Mouse (Mus musculus): ENCODE results near the gene Rbp2.
A peak's percentile ranks its signal among the peaks of the same experiment; 100 is the strongest.

The Rbp2 gene

DNA sequence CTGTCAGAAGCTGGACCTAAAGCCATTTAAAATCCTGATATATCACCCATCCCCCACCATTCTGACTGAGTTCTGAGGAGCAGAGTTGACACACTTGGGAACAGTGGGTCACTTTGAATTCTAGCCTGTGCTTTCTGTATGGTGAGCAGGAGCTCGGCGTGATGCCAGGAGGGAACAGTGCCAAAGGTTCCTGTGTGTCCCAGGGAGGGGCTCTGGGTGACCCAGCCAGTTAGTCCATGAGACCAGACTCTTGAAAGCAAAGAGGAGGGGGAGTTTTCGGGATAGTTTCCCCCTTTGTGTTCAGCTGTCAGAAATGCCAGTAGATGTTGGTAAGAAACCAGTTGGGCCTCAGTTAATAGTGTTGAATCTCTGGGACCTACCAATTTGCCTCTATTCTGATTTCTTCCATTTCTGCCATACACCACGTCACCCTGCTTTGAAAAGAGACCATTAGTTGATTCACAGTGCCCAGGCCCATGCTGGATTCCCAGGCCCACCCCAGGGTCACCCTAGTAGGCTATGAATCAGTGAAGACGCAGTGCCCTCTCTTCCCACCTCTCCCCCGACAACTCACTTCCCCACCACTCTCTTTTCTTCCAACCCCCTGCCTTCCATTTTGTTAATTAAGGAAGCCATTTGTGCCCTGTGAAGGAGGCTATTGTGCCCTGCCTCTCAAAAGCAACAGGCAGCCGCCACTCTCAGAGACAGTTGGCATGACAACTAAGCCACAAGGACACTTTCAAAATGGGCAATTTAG lies 39.0 kb downstream of the Rbp2 start:
- no peak for DNase-seq (ENCODE audit: low read depth)

DNA sequence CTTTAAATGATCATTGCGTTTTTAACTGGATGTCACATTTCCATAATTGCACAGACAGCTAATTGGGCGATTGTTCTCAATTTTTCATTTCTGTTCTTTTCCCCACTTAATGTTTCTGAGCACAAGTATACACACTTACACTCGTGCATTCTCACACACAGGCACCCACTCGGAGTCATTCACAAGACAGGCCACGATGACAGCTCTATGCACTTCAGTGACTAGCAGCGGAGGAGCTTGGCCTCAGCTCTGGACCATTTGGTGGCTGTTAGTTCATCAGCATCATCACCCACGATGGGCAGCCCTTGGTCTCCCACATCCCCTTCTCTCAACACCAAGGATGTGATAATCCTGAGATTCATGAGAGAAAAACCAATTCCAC lies 39.6 kb downstream of the Rbp2 start:
- no peak for DNase-seq (ENCODE audit: low read depth)

DNA sequence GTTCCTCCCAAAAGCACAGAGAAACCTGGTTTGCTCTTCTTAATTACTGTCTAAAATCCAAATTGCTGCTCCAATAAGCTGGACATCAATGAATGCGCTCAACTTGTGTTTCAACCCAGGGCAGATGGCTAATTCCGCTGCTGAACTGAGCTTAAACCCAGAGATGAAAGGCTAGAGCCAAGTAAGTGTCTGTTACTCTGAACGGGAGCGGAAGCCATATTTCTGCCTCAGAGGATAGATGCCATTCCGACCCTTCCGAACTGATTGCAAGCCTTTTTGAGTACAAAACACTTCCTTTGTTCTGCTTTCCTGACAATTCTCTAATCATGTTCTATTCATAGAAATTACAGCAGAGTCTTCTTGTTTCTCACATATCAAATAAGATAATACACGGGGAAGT lies 41.3 kb downstream of the Rbp2 start:
- DNase-seq (ENCODE audit: low read depth): no peak

DNA sequence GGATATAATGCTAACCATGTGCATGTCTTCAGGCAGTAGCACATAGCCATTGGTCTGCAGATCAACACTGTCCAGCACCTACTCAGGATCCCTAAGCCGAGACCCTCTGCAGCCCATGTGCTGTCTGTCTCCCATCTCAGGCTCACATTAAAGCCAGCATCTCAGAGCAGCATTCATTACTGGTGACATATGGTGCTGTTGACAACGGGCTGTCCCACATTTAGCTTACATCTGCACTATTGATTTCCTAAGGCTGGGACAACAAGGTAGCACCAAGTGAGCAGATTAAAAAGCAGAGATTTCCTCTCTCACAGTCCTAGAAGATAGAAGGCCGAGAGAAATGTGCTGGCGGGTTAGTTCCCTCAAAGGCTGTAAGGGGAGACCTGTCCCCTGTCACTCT lies 43.9 kb downstream of the Rbp2 start:
- DNase-seq (ENCODE audit: low read depth): no peak

DNA sequence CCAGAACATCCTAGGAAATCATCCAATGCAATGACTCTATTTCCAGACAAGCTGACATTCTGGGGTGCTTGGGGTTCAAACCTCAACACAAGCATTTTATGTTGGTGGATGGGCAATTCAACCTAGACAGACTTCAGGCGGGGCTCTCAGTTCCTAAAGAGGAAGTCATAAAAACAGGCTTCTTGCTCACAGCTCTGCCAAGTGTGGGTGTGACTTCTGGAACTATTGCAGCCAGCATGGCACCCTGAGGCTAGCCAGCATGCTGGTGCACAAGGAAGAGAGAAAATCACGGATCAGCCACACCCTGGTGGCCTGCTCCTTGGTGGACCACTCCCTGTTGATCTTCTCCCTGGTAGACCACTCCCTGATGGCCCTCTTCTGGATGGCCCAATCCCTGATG lies 45.1 kb downstream of the Rbp2 start:
- DNase-seq (ENCODE audit: low read depth): no peak

DNA sequence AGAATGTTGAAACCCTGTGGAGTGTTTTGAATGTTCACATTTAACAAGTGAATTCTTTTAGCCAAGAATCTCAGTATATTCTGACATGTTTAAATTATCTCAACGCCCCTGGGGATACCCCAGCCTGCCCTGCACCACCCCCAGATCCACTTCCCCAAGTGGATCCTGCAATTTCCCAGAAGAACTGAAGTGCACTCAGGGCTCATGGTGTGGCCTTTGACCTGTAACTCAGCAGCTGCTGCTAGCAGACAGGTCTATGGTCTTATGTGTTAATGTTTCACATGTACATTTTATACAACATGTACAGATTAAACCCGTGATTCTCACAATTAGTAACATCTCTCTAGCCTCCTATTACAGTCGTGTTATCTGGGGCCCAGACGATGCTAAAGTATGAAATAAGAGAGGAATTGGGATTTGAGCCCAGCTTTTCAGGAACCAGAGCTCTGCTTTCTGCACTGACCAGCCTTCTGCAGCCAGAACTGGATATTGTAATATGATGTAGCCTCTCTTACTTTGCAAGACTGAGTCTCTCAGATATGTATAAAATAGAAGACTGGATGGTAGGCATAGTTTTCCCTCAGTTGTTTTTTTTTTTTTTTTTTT lies 48.9 kb downstream of the Rbp2 start:
- no peak for DNase-seq (ENCODE audit: low read depth)

DNA sequence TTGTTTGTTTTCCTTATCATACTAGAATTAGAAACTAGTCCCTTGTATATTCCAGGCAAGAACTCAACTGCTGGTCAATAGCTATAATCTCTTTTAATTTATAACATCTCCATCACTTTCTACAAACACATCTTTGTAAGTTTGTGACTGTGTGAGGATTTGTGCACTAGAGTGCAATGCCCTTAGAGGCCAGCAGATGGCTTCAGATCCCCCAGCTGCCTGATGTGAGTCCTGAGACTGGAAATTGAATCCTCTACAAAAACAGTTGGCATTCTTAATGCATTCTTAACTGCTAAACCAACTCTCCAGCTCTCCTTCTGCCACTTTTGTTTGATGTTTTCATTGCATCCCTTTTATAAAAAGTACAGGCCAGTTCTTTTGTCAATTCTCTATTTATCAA lies 49.8 kb downstream of the Rbp2 start:
- DNase-seq (ENCODE audit: low read depth): no peak

DNA sequence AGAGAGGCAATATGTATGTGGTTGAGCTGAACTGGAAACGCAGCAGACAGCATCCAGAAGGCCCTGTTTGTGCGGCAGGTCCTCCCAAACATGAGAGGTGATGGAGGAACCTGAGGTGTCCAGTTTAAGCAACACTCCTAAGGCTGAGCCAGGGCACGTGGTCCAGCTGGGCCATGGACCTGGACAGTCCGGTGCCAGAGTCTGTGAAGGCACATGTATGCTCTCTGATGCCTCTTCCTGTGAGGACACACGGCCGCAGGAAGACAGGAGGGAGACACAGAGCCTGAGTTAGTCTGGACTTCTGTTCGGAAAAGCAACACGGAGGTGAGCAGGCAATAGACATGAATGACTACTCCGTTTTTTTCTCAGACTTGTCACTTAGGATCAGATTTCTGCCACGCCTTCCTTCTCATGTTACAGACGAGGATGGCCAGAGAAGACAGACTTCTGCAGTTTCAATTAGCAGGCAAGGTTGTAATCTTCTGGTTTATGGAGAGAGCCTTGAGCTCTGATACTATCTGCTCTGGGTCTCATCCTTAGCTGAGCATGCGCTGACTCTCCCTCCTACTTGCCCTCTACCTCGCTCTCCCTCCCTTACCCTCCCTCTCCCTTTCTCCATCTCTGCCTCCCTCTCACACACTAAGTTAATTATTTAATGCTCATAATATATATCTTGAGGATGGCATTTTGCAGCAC lies 52.2 kb downstream of the Rbp2 start:
- DNase-seq (ENCODE audit: low read depth): no peak

DNA sequence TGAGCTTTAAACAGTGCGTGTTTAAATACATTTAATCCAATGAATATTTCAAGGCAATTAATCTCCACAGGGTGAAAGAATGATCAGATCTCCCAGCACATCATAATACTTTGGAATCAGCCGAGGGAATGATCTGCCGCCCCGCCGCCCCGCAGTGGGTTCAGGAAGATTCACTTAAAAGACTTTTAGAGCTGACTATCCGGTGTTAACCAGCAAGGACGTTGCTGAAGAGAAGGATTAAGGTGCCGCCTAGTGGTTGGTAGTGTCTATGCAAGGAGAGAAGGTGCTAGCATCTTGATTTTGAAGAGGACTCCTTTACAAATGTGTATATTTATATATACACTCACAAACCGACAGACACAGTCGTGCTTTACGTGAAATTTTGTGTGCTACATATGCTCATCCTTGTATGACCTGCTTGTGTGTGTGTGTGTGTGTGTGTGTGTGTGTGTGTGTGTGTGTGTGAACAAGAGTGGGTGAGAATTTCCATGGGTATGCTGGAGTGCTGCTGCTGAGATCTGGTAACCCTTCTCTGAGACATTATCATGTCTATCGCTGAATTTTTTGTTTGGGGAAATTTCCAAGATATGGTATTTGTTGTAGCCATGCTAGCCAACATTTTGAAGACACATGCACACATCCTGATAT lies 52.9 kb downstream of the Rbp2 start:
- DNase-seq (ENCODE audit: low read depth): peak; percentile 45

DNA sequence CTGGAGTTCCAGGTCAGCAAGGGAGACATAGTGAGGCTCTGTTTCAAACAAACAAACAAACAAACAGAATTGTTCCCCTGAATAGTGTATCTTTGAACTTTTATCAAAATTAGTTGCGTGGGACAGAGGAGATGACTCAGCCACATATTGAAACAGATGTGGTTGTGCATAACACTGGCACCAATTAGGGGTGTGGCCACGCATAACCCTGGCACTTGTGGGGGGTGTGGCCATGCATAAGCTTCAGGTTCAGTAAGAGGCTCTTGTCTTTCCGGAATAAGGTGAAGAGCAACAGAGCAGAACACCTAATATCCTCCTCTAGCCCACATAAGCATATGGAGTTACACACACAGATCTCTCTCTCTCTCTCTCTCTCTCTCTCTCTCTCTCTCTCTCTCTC lies 58.1 kb downstream of the Rbp2 start:
- no peak for DNase-seq (ENCODE audit: low read depth)

Data from c-Kit-positive CD71-positive TER-119-negative erythroid progenitor cells, embryonic 14.5 days (primary cell).